Mouse (Mus musculus): Measurements from ENCODE around the gene Ell2.

Ell2 gene

DNA sequence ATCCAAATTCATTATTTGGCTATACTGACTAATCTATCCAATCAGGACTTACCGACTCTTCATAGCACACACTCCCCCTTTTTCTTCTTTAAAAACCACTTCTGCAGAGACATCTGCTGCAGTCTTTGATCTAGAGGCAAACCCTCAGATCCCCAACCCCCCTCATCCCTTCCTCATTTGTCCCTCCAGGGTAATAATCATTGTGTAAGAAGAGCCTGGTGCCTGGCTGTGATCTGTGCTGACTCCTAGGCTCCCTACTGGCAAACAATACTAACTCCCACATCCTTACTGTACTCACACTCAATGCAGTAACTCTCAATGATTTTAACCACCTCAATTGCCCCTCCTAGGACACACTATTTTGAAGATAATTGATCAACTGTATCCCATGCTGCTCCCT is 103.4 kb downstream of the Ell2 start:
- no peak for DNase-seq (ENCODE audit: low spot score)

DNA sequence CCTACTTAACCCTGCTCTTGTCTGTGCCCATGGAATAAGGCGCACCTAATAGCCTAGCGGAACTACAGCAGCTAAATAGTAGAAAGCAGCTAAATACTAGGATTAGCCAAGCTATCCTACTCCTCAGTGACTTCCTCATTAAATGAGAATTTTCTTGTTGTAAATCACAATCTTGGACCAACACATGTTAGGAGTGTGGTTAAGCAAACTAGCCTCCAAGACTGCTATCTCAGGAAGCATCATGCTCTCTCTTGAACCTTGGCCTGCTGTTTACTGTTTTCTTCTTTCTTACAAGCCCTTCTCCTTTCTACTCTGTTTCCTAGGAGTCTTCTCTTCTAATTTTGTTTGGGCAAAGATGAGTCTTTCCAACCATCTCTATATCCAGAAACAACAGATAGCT is 110.6 kb downstream of the Ell2 start:
- DNase-seq (ENCODE audit: low spot score): no peak

DNA sequence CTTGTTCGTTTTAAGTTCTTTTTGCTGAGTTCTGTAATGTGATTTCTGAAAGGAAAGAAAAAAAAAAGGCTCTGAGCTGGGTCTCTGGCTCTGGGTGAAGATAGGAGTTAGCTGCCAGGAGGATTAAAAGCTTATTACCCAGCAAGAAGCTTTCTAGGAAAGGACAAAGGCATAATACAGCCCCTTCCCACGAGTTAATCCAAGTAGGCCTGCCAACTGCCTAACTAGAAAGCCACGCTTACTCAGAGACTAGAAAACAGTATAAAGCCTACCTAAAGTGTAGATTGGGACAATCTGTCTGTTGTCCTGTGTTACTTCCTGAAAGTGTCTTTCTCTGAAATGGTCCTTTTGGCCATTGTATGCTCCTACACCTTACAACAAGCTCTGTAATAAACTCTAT is 111.9 kb downstream of the Ell2 start:
- DNase-seq (ENCODE audit: low spot score): no peak

DNA sequence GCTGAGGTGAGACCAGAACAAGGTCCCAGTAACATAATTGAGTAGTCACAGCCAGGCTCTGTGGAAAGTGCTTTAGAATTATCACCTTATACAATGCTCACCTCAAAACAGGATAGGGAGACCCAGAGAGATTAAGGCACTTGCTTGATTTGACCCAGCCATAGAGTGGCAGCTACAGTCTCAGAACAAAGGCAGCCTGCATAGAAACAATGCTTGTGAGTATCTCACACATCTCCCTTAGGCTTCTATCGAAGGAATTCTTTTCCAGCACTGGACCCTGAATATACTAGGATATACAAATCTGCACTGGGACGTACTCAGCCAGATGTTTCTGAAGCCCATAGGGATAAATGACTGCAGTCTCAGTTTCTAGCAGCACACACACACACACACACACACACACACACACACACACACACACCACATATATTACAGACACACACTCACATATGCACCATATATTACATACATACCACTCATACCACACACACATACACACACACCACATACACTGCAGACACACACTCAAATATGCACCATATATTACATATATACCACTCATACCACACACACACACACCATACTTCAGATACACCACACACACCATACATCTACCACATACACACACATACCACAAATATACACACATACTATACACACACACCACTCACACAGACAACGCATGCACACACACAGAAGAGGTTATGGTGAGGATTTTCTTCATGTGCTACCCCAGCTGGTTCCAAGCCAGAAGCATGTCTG is 112.6 kb downstream of the Ell2 start:
- no peak for DNase-seq (ENCODE audit: low spot score)

DNA sequence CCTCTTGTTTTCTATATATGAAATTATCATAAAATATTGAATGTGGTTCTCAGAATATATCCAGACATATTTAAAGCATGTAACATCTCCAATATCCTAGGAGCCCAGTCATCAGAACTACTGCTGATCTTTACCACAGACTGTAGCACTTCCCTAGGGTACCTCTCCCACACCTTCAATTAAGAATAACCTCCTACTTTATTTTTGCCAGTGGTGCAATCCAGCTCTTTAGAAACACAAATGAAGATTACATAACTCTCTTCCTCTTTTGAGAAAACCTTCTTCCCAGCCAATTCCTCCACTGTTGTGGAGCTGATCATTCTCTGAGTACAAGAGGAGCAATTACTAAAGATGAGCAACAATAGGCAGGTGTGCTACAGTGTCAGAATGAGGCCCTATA is 113.3 kb downstream of the Ell2 start:
- no peak for DNase-seq (ENCODE audit: low spot score)

All from ovary, postnatal 14 days (tissue).